Mouse (Mus musculus): Measurements from ENCODE around the gene Rnf43.
A peak's percentile ranks its signal among the peaks of the same experiment; 100 is the strongest.

The Rnf43 gene

GRCm38 (mm10) chr11:87761806-87762701 is 99.5 kb downstream of the Rnf43 start:
- no peak for DNase-seq

GRCm38 (mm10) chr11:87762702-87763385 is 100.3 kb downstream of the Rnf43 start:
- peak; percentile 62 to 65 for DNase-seq

- peak; percentile 89 for DNase-seq
Measured at GRCm38 (mm10) chr11:87763511-87763987, 101.0 kb downstream of the Rnf43 start.

GRCm38 (mm10) chr11:87763988-87764876 is 101.7 kb downstream of the Rnf43 start:
- peak; percentile 66 to 71 for DNase-seq

- DNase-seq: no peak
Measured at GRCm38 (mm10) chr11:87768745-87769144, 106.2 kb downstream of the Rnf43 start.

GRCm38 (mm10) chr11:87770989-87771388 is 108.5 kb downstream of the Rnf43 start:
- peak; percentile 86 to 90 for DNase-seq

GRCm38 (mm10) chr11:87772354-87772753 is 109.8 kb downstream of the Rnf43 start:
- no peak for DNase-seq

- peak; percentile 78 to 85 for DNase-seq
Measured at GRCm38 (mm10) chr11:87778100-87778765, 115.7 kb downstream of the Rnf43 start.

GRCm38 (mm10) chr11:87778915-87779314 is 116.4 kb downstream of the Rnf43 start:
- peak in 1 of 2 experiments; percentile 38 for DNase-seq

- DNase-seq: no peak
Measured at GRCm38 (mm10) chr11:87779392-87779791, 116.9 kb downstream of the Rnf43 start.

GRCm38 (mm10) chr11:87780130-87780529 is 117.6 kb downstream of the Rnf43 start:
- no peak for DNase-seq

Data from cerebellum, postnatal 10 days (tissue).